Mouse (Mus musculus) CH12.LX (cell line): ENCODE measurements at regions not wholly inside any gene's neighbourhood (a gene's known extent, or its start where the extent isn't known, plus 50 kb on each side); places are given as distances from the start of the nearest gene placed in this dataset.

Source experiments
- DNase-seq: peaks from one replicate; pipeline ENCODE4 v3.0.0-alpha.2; 2013; ENCODE audit errors: extremely low read depth
- H3K27ac ChIP-seq: 2 replicates; pipeline ENCODE4 v1.5.1; 2012; ENCODE audit warnings: low read depth, mild to moderate bottlenecking, control low read depth, moderate library complexity; ENCODE audit not compliant: insufficient read depth
- H3K27me3 ChIP-seq: replicated peaks from 2 replicates; pipeline ENCODE3; 2012; ENCODE audit warnings: inconsistent platforms
- H3K36me3 ChIP-seq, 2 experiments: replicated peaks in 1 of 2; 2 replicates each; pipeline versions ENCODE3 to v1.6.1; 2012; ENCODE audit warnings: inconsistent platforms in 1 of 2, low read length in 1 of 2, mild to moderate bottlenecking in 1 of 2, mixed read lengths in 1 of 2, moderate library complexity in 1 of 2; ENCODE audit not compliant: control insufficient read depth in 1 of 2, insufficient read depth in 1 of 2
- H3K4me1 ChIP-seq, 2 experiments: 2 replicates each; pipeline ENCODE4 v1.6.1; 2012; ENCODE audit warnings: inconsistent platforms in 1 of 2, moderate library complexity in 1 of 2; ENCODE audit not compliant: insufficient read depth in 2 of 2, control insufficient read depth in 1 of 2
- H3K4me2 ChIP-seq: 2 replicates; pipeline ENCODE4 v1.6.1; 2012; ENCODE audit warnings: low read depth, mild to moderate bottlenecking, control low read depth; ENCODE audit not compliant: poor library complexity, insufficient read depth, severe bottlenecking
- H3K4me3 ChIP-seq, 3 experiments: fragments of 150-350 bp in 1 of 3; sonication (generic) in 1 of 3; replicated peaks in 1 of 3; 2 replicates each; pipeline versions ENCODE3 to v1.5.1; 2011 to 2012; ENCODE audit warnings: low read depth in 2 of 3, low read length in 2 of 3, mild to moderate bottlenecking in 2 of 3, moderate library complexity in 2 of 3, control low read depth in 1 of 3, improper control_type of control experiment in 1 of 3, inconsistent platforms in 1 of 3, mixed read lengths in 1 of 3; ENCODE audit not compliant: poor library complexity in 1 of 3
- H3K79me2 ChIP-seq: replicated peaks from 2 replicates; pipeline ENCODE4 v1.6.1; 2012; ENCODE audit warnings: mild to moderate bottlenecking, moderate library complexity; ENCODE audit not compliant: control insufficient read depth, poor library complexity, insufficient read depth, severe bottlenecking; ENCODE audit errors: extremely low read depth
- H3K9ac ChIP-seq: 2 replicates; pipeline ENCODE4 v1.6.1; 2012; ENCODE audit warnings: low read depth, mild to moderate bottlenecking, control low read depth, moderate library complexity; ENCODE audit not compliant: insufficient read depth
- H3K9me3 ChIP-seq: replicated peaks from 2 replicates; pipeline ENCODE3; 2012; ENCODE audit warnings: low read length, inconsistent platforms, mixed read lengths
- BHLHE40 ChIP-seq: IDR thresholded peaks from 2 replicates; pipeline ENCODE4 v1.6.1; 2011; ENCODE audit warnings: mild to moderate bottlenecking, low read depth, low read length, improper control_type of control experiment
- IRF4 ChIP-seq: IDR thresholded peaks from 2 replicates; pipeline ENCODE4 v1.6.1; 2014; ENCODE audit warnings: low read depth, mild to moderate bottlenecking, inconsistent platforms, low read length, improper control_type of control experiment
- KAT2A ChIP-seq: IDR thresholded peaks from 2 replicates; pipeline ENCODE4 v1.6.1; 2012; ENCODE audit warnings: low read length, improper control_type of control experiment, inconsistent platforms; ENCODE audit not compliant: insufficient replicate concordance
- MAFK ChIP-seq: IDR thresholded peaks from 2 replicates; pipeline ENCODE4 v1.6.1; 2011; ENCODE audit warnings: low read length, improper control_type of control experiment; ENCODE audit not compliant: insufficient replicate concordance
- MEF2A ChIP-seq: IDR thresholded peaks from 2 replicates; pipeline ENCODE4 v1.6.1; 2014; ENCODE audit warnings: low read depth, mild to moderate bottlenecking, inconsistent platforms, low read length, improper control_type of control experiment, borderline replicate concordance
- PAX5 ChIP-seq: IDR thresholded peaks from 2 replicates; pipeline ENCODE4 v1.6.1; 2012; ENCODE audit warnings: low read length, inconsistent platforms, mixed read lengths
- POLR2A ChIP-seq: IDR thresholded peaks from 2 replicates; pipeline ENCODE4 v1.6.1; 2011; ENCODE audit warnings: low read depth, mild to moderate bottlenecking, improper control_type of control experiment, low read length
- POLR2AphosphoS2 ChIP-seq: IDR thresholded peaks from 2 replicates; pipeline ENCODE4 v1.6.1; 2011; ENCODE audit warnings: low read depth, low read length, improper control_type of control experiment
- SIN3A ChIP-seq: IDR thresholded peaks from 2 replicates; pipeline ENCODE4 v1.6.1; 2012; ENCODE audit warnings: low read length, improper control_type of control experiment, inconsistent platforms
- SMC3 ChIP-seq: IDR thresholded peaks from 2 replicates; pipeline ENCODE4 v1.6.1; 2011; ENCODE audit warnings: low read depth, low read length, improper control_type of control experiment
- TCF12 ChIP-seq: IDR thresholded peaks from 2 replicates; pipeline ENCODE4 v1.6.1; 2014; ENCODE audit warnings: low read depth, mild to moderate bottlenecking, inconsistent platforms, low read length, improper control_type of control experiment
- ZC3H11A ChIP-seq: IDR thresholded peaks from 2 replicates; pipeline ENCODE4 v1.6.1; 2012; ENCODE audit warnings: low read depth, mild to moderate bottlenecking, inconsistent platforms, low read length, improper control_type of control experiment
- ZKSCAN1 ChIP-seq: IDR thresholded peaks from 2 replicates; pipeline ENCODE4 v1.6.1; 2012; ENCODE audit warnings: low read depth, inconsistent platforms, low read length, improper control_type of control experiment, borderline replicate concordance
- ZNF384 ChIP-seq: IDR thresholded peaks from 2 replicates; pipeline ENCODE4 v1.6.1; 2012; ENCODE audit warnings: low read depth, low read length, improper control_type of control experiment, inconsistent platforms
- dilution Hi-C: fragments of 300-500 bp; cut with MboI; formaldehyde crosslinking; loops from 2 replicates; pipeline ENCODE4 v1.14.3; 2020; ENCODE audit warnings: low sequenced_read_pairs; ENCODE audit not compliant: extremely low pct_unique_long_range_greater_than_20kb, extremely low pct_ligation_motif_present
- in situ Hi-C: fragments of 300-500 bp; cut with MboI; formaldehyde crosslinking; loops from 3 replicates; pipeline ENCODE4 v1.14.3; 2019; ENCODE audit warnings: low sequenced_read_pairs, low pct_ligation_motif_present, low pct_unique_long_range_greater_than_20kb, mixed read lengths

- DNase-seq = no peak
- H3K4me1 ChIP-seq = no peaks in the 10 kb centered on the region
- H3K27me3 ChIP-seq = no peaks in the 10 kb centered on the region
- no peaks in the 10 kb centered on the region for H3K79me2 ChIP-seq
- no peaks in the 10 kb centered on the region for H3K36me3 ChIP-seq
- no peak overlapping the region for H3K27ac ChIP-seq
- H3K4me2 ChIP-seq = no peak overlapping the region
- in situ Hi-C loops = no loop called here
- H3K4me3 ChIP-seq = no peak overlapping the region
- no peaks in the 10 kb centered on the region for H3K9me3 ChIP-seq
- no peak overlapping the region for H3K9ac ChIP-seq
- TF ChIP-seq KAT2A (no peak), IRF4 (no peak), SIN3A (no peak), POLR2A (no peak), ZC3H11A (no peak), BHLHE40 (no peak), MEF2A (no peak)
- TF ChIP-seq, all 38 proteins: peak for 0
- dilution Hi-C loops = no loop called here
Measured at GRCm38 (mm10) chr11:18563011-18563410, 455.8 kb downstream of the Meis1 start.

GRCm38 (mm10) chr11:18558665-18559064 is 460.1 kb downstream of the Meis1 start:
- H3K36me3 ChIP-seq = no peaks in the 10 kb centered on the region
- no peaks in the 10 kb centered on the region for H3K79me2 ChIP-seq
- DNase-seq = no peak
- H3K4me2 ChIP-seq = no peak overlapping the region
- H3K4me3 ChIP-seq = no peak overlapping the region
- in situ Hi-C loops (no loop called here), dilution Hi-C loops (no loop called here)
- no peak overlapping the region for H3K9ac ChIP-seq
- H3K27ac ChIP-seq = no peak overlapping the region
- no peaks in the 10 kb centered on the region for H3K27me3 ChIP-seq
- H3K9me3 ChIP-seq = no peaks in the 10 kb centered on the region
- H3K4me1 ChIP-seq = no peaks in the 10 kb centered on the region
- TF ChIP-seq ZNF384 (no peak), ZKSCAN1 (no peak), TCF12 (no peak), POLR2AphosphoS2 (no peak)

- Histone ChIP-seq H3K4me3 (no peak overlapping the region), H3K4me2 (no peak overlapping the region), H3K9me3 (no peaks in the 10 kb centered on the region), H3K9ac (no peak overlapping the region), H3K4me1 (no peaks in the 10 kb centered on the region), H3K27me3 (no peaks in the 10 kb centered on the region), H3K36me3 (no peaks in the 10 kb centered on the region), H3K79me2 (no peaks in the 10 kb centered on the region), H3K27ac (no peak overlapping the region)
- in situ Hi-C loops (no loop called here), dilution Hi-C loops (no loop called here)
- no peak for DNase-seq
- TF ChIP-seq POLR2AphosphoS2 (no peak), ZC3H11A (no peak), MAFK (no peak), SMC3 (no peak), POLR2A (no peak), PAX5 (no peak)
Measured at GRCm38 (mm10) chr11:18535592-18535857, 483.3 kb downstream of the Meis1 start.
